Mouse (Mus musculus) bone marrow macrophage, adult 2 months (primary cell): ENCODE results near the gene Lbh.

Experiments
- CTCF ChIP-seq: IDR thresholded peaks from 2 replicates; pipeline ENCODE4 v1.5.1; 2012; ENCODE audit warnings: low read depth, mild to moderate bottlenecking, low read length, moderate library complexity
- POLR2A ChIP-seq: IDR thresholded peaks from 2 replicates; pipeline ENCODE4 v1.6.1; 2012; ENCODE audit warnings: mild to moderate bottlenecking, low read depth, low read length, borderline replicate concordance

DNA sequence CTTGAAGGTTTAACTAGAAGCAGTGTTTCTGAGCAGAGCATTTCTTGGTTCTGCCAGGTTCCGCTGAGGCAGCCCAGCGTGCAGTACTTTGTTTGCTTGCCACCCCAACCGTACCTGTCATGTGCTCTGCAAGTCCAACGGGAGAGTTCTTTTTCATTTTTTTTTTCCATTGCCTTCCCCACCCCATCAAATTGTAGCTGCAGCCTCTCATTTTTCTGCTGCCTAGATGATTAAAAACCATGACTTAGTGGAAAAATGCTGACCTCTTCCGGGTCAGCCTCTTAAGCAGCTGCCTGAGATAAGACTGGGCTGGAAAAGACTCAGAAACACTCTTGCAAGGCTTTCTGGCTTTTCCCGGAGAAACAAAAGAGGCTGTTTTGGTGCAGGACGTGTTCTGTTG, 17.8 kb downstream of the Lbh start:
- no peak for TF ChIP-seq CTCF
- no peak for TF ChIP-seq POLR2A
